Comparison of ENCODE assay signal across 11 mouse cellular contexts in genomic region chr3:53466481-53466880, GRCm38 (mm10). TPM values are rescaled to one million over a fixed set of nuclear protein-coding genes. Genes with fewer than 3 reads are reported as not detected.
DNase-seq lines count a peak whose midpoint lies in the region; ATAC-seq lines count a peak whose summit lies in the region.
"Had no signal": no experiment of that assay in that cellular context is flagged by ENCODE, and none has a peak within 500 bp of the region (broad histone marks: within the 10 kb centered on the region; RNA-seq: fewer than 3 reads in every experiment).

No protein-coding gene starts in this region.

- H3K27ac ChIP-seq in forebrain, embryonic 14.5 days (ENCODE audit: low read depth, low read length): no peak overlapping the region
- H3K27ac ChIP-seq: lung, embryonic 15.5 days had no signal

- no peaks in the 10 kb centered on the region for H3K27me3 ChIP-seq in forebrain, embryonic 14.5 days (replicated peaks; ENCODE audit: control insufficient read depth, insufficient read depth, low read length)
- H3K27me3 ChIP-seq: lung, embryonic 15.5 days had no signal

- peaks cover 19% of the 10 kb centered on the region for H3K36me3 ChIP-seq in forebrain, embryonic 14.5 days (ENCODE audit: control insufficient read depth, insufficient read depth, low read length)

- no peak overlapping the region; the same call in 1 of the 2 replicates for H3K4me3 ChIP-seq in forebrain, embryonic 14.5 days (ENCODE audit: low read depth, low read length)
- H3K4me3 ChIP-seq: heart, adult 2 months had no signal

- WGBS in forebrain, embryonic 14.5 days: 77% methylated on average over 9 of the region's 9 CpGs

- peak overlapping the region; percentile 82 for H3K4me2 ChIP-seq in forebrain, embryonic 14.5 days (ENCODE audit: low read length)

- no peaks in the 10 kb centered on the region for H3K9me3 ChIP-seq in forebrain, embryonic 14.5 days (replicated peaks; ENCODE audit: control insufficient read depth, low read length)
- H3K9me3 ChIP-seq: lung, embryonic 15.5 days had no signal

- ATAC-seq in forebrain, embryonic 14.5 days: no peak
- ATAC-seq in megakaryocyte, adult 5-6 weeks (ENCODE audit: poor library complexity, severe bottlenecking): peak; percentile 25; the same call in 1 of the 2 replicates

- H3K4me1 ChIP-seq in forebrain, embryonic 14.5 days (ENCODE audit: control insufficient read depth, insufficient read depth, low read length): peaks cover 26% of the 10 kb centered on the region

- H3K9ac ChIP-seq in forebrain, embryonic 14.5 days (ENCODE audit: low read length): no peak overlapping the region
- H3K9ac ChIP-seq: lung, embryonic 15.5 days had no signal

- peak; percentile 18 for DNase-seq in embryo, embryonic 10.5 days (ENCODE audit: low spot score)
- no peak for DNase-seq in embryo, embryonic 10 days (ENCODE audit: low spot score)
- peak; percentile 20 for DNase-seq in 416B (ENCODE audit: low read depth)
- no peak for DNase-seq in forebrain, embryonic 14.5 days (ENCODE audit: low spot score)
- DNase-seq in yolk sac, embryonic 10.5 days (ENCODE audit: low spot score): no peak
- DNase-seq in cerebellum, adult 9-11 months: no peak
- DNase-seq in layer of hippocampus, adult 9-11 months: no peak
- DNase-seq: heart, adult 2 months had no signal

RNA-seq across cellular contexts. Expression of gene Proser1, which starts 3.0 kb away (rescaled TPM):
- polyA plus RNA-seq in forebrain, embryonic 14.5 days (2014; fragmentation: Nextera tagmentation; extraction: Ambion mirVana): 13.7 and 18.7 TPM in 2 replicates
- 20.8 and 23.8 TPM in 2 replicates for total RNA-seq in megakaryocyte, adult 5-6 weeks (2015)
- total RNA-seq in megakaryocyte, adult 5-6 weeks (2017): 4.2 and 5.9 TPM in 2 replicates

RNA-seq across cellular contexts. Expression of gene Nhlrc3, which starts 3.3 kb away (rescaled TPM):
- polyA plus RNA-seq in forebrain, embryonic 14.5 days (2014; fragmentation: Nextera tagmentation; extraction: Ambion mirVana): 7.0 and 8.5 TPM in 2 replicates
- total RNA-seq in megakaryocyte, adult 5-6 weeks (2015): 8.5 and 8.7 TPM in 2 replicates
- 13.4 and 14.1 TPM in 2 replicates for total RNA-seq in megakaryocyte, adult 5-6 weeks (2017)

RNA-seq across cellular contexts. Expression of gene Stoml3, which starts 22.0 kb away (rescaled TPM):
- polyA plus RNA-seq in forebrain, embryonic 14.5 days (2014; fragmentation: Nextera tagmentation; extraction: Ambion mirVana): not detected in 2 replicates
- not detected in 2 replicates for total RNA-seq in megakaryocyte, adult 5-6 weeks (2015)
- not detected in 2 replicates for total RNA-seq in megakaryocyte, adult 5-6 weeks (2017)
- total RNA-seq: heart, adult 2 months had no signal
- polyA plus RNA-seq: heart, adult 2 months; spleen, adult 2 months had no signal

Comparison
In these comparisons a context has a peak if more than half of its experiments do, and no peak if none do; other contexts are left out.
1. DNase-seq: peak in embryo, embryonic 10.5 days (single experiment) and 416B (single experiment); none in embryo, embryonic 10 days (single experiment), forebrain, embryonic 14.5 days (single experiment), yolk sac, embryonic 10.5 days (single experiment), cerebellum, adult 9-11 months (single experiment) and layer of hippocampus, adult 9-11 months (single experiment).